Mouse (Mus musculus) cerebellum, adult 9-10 months (tissue): ENCODE data around the gene Unc5a.

ENCODE experiments used
- DNase-seq: peaks from one replicate; pipeline ENCODE4 v3.0.0; 2022

Unc5a gene

DNA sequence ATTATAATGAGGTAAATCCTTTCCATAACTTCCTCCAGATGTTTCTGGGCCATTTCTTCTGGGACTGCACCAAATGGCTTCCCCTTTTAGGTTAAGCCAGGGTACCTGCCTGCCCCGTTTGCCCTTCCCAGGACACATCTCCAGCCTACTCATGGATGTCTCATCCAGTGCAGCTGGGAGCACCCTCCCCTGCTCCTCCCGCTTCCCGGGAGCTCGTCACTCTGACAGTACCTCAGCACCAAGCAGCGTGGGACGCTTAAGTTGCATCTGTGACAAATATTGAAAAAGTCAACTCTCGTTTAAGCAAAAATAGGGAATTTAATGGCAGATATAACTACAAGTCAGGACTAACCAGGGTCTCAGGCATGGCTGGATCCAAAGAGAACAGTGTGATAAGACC, 8.1 kb downstream of the Unc5a start:
- DNase-seq: no peak

DNA sequence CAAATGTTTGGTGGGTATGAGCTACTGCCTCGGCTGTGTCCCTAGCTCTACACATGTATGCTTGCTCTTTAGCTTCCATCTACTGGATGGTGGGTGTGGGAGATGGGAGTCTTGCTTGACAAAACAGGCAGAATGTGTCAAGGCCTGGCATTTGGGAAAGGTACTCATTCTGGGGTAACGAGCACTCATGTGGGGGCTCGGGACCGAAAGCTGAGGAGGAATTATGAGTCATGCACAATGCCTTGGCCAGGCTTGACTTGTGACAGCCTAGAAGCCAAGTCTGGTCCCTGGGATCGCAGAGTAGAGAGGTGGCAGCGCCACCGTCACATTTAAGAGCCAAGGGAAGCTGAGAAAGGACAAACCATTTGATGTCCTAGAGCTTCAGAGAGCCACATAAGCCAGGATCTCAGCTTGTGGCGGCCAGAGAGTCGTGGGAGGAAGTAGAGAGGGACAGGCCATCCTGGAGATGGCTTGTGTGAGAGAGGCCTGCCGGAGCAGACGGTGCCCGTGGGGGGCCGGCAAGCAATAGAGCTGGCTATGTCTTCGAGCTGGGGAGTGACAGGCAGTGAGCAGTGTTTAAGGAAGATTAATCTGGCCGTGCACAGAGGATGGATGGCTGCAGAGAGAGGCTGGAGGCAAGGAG, 10.0 kb downstream of the Unc5a start:
- DNase-seq: peak; percentile 93

- DNase-seq: no peak
Observed at GRCm38 (mm10) chr13:54959842-54960241, 10.6 kb downstream of the Unc5a start.

DNA sequence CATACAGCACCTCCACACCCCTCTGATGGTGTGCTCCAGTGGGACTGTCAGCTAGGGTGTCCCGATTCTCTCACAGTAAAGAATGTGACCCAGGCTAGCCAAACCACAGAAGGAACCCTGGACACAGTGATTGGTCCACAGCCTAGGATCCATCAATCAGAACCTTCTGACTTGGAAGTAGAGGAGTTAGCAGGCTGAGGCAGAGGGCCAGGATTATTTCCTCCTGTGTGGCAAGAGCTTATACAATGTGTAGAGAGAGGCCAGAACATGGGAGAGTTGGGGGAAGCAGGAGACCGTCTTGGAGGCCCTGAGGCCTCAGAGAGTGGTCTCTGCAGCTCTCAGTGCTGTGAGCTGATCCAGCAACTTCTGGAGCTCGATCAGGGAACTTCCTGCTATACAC, 11.3 kb downstream of the Unc5a start:
- DNase-seq: no peak

- no peak for DNase-seq
Observed at GRCm38 (mm10) chr13:54965256-54965655, 16.0 kb downstream of the Unc5a start.

- DNase-seq: no peak
Observed at GRCm38 (mm10) chr13:54967501-54967900, 18.3 kb downstream of the Unc5a start.

- DNase-seq: no peak
Observed at GRCm38 (mm10) chr13:54968636-54969035, 19.4 kb downstream of the Unc5a start.

- DNase-seq: no peak
Observed at GRCm38 (mm10) chr13:54969513-54969912, 20.3 kb downstream of the Unc5a start.

- no peak for DNase-seq
Observed at GRCm38 (mm10) chr13:54970521-54971247, 21.5 kb downstream of the Unc5a start.

- DNase-seq: no peak
Observed at GRCm38 (mm10) chr13:54975546-54975945, 26.3 kb downstream of the Unc5a start.

DNA sequence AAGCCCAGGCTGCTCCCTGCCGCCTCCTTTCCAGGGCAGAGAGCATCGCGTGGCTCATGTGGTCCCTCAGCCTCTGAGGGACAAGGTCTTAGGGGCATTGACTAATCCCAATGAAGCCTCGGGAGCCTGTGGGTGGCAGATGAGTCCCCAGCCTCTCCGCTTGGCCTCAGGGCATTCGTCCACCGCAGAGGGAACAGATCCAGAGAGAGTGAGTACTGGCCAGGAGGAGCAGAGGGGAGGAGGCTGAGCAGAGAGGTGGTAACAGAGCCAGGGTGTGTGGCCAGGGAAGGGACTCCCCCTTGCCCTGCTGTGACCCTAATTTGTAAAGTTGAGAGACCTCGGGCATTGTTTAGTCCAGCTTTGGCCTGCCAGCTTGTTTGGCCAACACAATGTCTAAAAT, 29.6 kb downstream of the Unc5a start:
- peak; percentile 76 for DNase-seq

GRCm38 (mm10) chr13:54980957-54981356, 31.7 kb downstream of the Unc5a start:
- no peak for DNase-seq

DNA sequence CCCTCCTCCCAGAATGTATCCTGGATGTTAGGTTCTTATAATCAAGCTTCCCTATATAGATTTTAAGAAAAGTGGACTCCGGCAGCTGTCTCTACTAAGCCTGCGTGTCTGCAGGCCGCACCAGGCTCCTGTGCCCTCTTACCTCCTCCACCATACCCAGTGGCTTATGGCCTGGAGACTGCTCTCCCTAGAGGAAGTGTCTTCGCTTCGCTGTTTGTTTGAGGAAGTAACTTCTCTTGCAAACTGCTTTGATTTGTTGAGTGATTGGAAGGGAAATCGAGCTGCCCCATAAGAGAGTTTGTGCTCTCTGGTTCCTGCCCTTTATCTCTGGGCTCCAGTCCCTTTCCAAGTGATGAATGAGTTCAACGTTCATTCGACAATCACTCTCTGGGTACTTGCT, 33.8 kb downstream of the Unc5a start:
- DNase-seq: no peak

- DNase-seq: no peak
Observed at GRCm38 (mm10) chr13:54983614-54984013, 34.4 kb downstream of the Unc5a start.

DNA sequence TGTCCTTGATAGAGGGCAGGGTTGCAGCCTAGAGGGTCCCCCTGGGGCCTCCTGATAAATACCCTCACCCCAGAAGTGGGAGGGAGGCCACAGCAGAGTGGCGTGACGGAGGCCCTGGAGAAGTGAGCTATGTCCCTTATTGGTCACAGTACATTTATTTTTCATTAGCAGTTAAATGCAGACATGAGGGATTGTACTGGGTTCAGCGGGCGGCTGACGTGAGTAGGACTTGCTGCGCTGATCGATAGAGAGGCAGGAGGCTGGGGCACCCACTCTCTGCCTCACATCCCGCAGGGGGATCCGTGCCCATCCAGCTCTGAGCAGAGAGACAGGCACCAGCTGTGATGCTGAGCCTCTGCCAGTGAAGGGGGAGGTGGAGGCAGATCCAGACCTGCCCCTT, 38.2 kb downstream of the Unc5a start:
- DNase-seq: no peak

GRCm38 (mm10) chr13:54988181-54988760, 39.1 kb downstream of the Unc5a start:
- no peak for DNase-seq

DNA sequence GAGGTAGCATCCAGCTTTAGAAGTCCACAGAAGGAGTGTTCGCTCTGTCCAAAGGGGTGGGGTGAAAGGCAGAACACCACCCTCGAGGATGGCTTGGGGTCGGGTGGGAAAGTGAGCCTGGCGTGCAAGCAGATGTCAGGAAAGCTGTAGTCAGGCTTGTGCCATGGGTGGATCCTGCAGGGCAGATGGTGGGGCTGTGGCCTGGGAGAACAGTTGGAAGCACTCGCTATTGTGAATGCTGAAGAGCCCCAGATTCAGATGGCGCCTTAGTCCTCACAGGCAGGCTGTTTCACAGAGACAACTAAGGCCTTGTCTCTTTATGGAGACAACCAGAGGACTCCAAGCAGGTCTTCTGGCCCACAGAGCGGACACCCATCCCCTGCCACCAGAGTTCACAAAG, 43.0 kb downstream of the Unc5a start:
- no peak for DNase-seq

- DNase-seq: no peak
Observed at GRCm38 (mm10) chr13:54994576-54994975, 45.4 kb downstream of the Unc5a start.

DNA sequence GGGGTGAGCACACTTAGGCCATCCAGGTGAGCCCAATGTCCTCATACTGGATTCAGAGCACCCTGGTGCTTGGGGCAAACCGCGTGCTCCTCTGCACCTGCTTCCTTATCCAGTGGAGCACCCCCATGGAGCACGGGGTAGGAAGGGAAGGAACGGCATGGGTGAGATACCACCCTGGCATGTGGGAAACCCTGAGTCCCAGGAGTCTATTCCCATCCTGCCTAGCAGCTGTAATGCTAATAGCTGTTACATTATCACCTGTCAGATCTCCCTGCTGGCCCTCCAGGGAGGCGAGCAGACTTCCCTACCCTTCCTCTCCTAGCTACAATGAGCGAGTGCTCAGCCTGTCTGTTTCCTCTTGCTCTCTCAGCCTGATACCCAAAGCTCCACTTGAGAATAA, 46.0 kb downstream of the Unc5a start:
- DNase-seq: no peak

GRCm38 (mm10) chr13:54997568-54997967, 48.4 kb downstream of the Unc5a start:
- DNase-seq: no peak

DNA sequence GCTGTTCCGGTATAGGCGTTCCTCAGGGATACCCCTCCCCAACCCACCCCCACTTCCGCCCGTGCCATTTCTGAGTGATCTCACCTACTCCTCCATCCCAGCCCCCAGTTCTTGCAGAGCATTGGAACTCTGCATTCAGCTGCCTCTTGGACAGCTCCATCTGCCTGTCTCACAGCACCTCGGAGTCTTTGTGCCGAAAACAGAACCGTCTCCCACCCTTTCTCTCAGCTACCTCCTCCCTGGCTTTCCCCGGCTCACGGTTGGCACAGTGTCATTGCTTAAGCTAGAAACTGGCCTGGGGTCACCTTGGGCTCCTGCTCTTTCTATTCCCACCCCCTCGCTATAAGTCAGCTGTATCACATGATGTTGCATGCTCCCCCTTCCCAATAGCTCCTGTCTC, 51.2 kb downstream of the Unc5a start:
- no peak for DNase-seq

DNA sequence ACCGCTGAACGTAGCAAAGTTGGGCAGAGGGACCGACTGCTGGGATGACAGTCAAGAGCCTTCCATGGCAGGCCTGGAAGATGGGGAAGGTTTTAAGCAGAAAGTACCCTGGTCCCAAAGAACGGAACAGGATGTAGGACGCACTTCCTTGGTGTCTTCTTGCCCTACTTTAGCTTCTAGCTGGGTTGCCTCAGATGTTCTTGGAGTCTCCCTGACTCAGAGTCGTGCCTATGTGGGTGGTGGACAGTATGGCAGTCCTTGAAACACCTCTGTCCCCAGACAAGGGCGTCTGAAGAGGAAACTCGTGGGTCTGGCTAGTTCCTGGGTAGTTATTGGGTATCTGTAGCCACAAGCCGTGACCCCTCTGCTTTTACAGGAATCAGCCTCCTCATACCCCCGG, 52.9 kb downstream of the Unc5a start:
- no peak for DNase-seq

GRCm38 (mm10) chr13:55004646-55005045, 55.4 kb downstream of the Unc5a start:
- DNase-seq: no peak

DNA sequence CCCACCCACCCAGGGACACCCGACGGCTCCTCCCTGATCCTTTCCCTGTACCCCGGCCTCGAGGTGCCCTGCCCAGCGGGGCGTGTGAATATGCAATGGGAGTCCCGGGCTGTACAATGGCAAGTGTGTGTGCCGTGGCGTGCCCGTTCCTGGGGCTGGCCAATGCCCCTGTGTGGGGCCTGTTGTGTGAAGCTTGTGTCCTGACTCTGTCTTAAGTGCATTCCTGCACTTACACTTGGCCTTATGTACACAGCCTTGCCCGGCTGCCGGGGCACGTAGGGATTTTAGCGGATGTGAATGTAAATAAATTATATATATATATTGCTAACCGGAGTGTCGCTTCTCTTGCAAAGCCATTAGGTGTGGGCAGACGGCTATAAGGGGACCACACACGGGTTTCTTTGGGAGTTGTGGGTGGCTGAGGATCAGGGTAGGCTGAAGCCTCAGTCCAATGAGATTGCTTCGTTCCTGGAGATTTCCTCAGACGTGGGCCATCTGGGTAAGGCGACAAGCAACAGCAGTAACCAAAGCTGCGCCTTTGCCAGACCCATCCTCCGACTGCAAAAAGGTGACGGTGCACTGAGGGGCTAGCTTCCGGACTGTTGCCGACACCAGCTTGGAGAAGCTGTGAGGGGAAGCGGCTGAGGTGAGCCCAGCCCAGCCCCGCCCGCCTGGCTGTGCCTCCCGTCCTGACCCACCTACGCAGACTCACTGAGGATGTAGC, 56.6 kb downstream of the Unc5a start:
- DNase-seq: no peak
